Mouse (Mus musculus): ENCODE measurements around the gene Amigo3.

DNA sequence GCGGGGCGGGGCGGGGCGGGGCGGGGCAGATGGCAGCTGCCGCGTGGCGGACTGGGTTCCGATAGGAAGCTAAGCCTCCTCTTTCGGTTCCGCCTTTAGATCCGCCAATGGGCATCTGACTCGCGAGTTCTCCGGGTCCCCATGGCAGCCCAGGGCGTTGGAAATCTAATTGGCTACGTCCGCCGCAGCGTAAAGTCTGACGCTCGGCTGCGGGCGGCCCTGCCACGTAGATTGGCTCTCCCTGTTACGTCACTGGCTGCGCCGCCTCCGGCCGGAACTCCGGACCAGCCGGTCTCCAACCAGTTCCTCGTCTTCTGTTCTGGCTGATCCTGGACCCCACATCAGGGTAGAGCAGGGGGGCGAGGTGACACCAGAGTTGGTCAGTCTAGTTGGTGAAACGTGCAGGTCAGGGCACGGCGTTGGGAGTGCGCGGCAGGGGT lies 3.9 kb upstream of the Amigo3 start, which contains the start of gene Gmppb:
- no peak for TF ChIP-seq CTCF (IDR thresholded peaks at IDR 0.05)
- TF ChIP-seq EP300 (IDR thresholded peaks at IDR 0.05), result no peak

Data from lung, postnatal 0 days (tissue).